Mouse (Mus musculus): ENCODE data around the gene Vangl2.

DNA sequence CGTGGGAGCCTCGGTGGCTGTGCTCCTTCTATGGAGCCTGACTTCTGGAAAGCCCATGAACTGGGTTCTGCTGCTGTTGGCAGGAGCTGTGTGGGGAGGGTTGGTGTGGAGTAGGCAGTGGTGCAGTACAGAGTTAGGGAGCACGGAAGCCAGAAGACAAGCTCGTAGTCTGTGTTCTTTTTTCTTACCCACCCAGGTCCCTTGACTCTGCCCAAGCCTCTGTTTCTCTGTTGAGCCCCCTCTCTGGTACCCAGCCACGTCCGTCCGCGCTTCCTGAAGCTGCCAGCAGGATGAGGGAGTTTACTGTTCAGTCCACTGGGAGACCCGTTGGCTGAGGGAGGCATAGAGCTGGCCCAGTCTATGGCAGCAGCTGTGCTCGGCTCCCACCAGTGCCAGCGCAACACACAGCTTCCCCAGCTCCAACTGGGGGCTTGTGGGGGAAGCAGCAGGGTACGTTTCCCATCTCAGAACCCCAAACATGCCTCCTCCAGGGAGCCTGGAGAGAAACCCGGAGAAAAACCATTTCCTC, 36.4 kb upstream of the Vangl2 start:
- TF ChIP-seq POLR2A (IDR thresholded peaks at IDR 0.05; ENCODE audit: insufficient read depth, low read depth, low read length) (no peak), CTCF (IDR thresholded peaks at IDR 0.05; ENCODE audit: insufficient read depth, low read depth, low read length) (no peak)

All from olfactory bulb, adult 2 months (tissue).